Mouse (Mus musculus) gastrocnemius, postnatal 10 days (tissue): ENCODE results near the gene Olfr1416. TPM values are rescaled to one million over a fixed set of nuclear protein-coding genes. Genes with fewer than 3 reads are reported as not detected.

Experiments used
- DNase-seq: peaks from one replicate; pipeline ENCODE4 v3.0.0; 2021; ENCODE audit warnings: mixed read lengths
- microRNA-seq, 2 experiments: library from miRNA; unstranded; fragments of <30 nt; microRNA quantifications; one replicate each; pipeline ENCODE4 v1.2.0; 2021
- total RNA-seq, 2 experiments: library from RNA; stranded (reverse); gene quantifications; 2 replicates each; pipeline ENCODE4 v1.2.3; 2021

Gene Olfr1416
- total RNA-seq, 2 experiments from 2014 or later = not detected

DNA sequence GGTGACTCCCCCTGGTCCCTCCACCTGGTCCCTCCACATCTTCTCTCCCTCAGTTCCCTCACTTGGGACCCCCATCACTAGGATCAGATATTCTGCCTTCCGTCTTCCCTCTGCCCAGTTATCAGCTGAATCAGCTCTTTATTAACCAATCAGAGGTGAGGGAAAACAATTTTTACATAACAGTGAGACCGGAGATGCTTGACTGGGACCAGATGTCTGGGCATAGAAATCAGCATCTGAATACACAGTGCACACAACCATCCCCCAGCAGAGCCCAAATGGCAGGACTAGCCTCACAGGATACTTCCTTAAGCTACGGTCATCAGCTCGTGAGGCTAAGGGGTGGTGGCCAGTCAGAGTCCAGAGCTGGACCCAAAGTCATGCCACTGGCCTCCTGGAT, 52.8 kb downstream of the Olfr1416 start:
- DNase-seq = no peak

DNA sequence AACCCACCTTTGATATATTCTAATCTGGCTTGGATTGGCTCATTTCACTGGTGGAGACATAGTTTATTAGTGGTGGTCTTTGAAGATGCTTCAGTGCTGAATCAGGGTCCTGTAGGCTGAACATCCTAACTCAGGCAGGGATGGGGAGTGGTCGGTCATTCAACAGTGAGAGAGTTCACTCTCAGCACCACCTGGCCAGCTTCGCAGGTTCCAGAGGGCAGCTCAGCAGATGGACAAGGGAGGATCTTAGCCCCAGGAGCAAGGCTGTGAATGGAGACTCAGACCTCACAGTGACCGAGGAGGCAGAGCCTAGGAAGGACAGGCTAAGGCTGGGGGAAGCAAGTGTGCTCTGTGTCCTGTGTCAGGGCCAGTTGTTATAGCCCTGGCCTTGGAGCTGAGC, 53.5 kb downstream of the Olfr1416 start:
- no peak for DNase-seq

DNA sequence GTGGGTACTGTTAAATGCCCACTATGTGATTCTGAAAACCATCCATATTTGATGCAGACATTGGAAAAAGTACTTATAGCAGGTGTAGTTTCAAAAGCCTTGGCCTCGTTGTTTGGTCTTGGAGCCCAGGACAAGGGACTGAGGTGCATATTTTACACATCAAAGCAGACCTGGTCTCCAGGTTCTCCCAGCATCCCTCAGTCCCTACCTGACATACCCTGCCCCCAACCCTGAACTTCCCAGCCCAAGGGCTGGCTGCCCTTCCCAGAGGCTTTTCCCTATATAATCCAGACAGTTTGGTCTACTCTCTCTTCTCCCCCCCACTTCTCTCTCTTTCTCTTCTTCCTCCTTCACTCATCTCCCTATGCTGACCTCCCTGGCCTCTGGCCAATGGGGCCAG, 53.9 kb downstream of the Olfr1416 start:
- DNase-seq = no peak

Small RNA genes lying within 50 kb of the gene (microRNA-seq; reads per million reads assigned to microRNA genes)
- 3.8 to 6.3 reads per million in 2 experiments for gene Mir6900

Other genes starting within 250 kb of the Olfr1416 start
- 100 to 1,000 TPM; 379 to 385 TPM for gene Ndufa10, start 11.3 kb downstream of the Olfr1416 start, total RNA-seq
- gene Olfr1415, start 11.0 kb upstream of the Olfr1416 start, total RNA-seq = not detected
- not detected for gene Olfr1414, start 33.5 kb upstream of the Olfr1416 start, total RNA-seq
- not detected for gene Olfr1413, start 86.2 kb upstream of the Olfr1416 start, total RNA-seq
- gene Olfr1412, start 100.7 kb upstream of the Olfr1416 start, total RNA-seq = not detected
- gene Olfr1411, start 109.3 kb upstream of the Olfr1416 start, total RNA-seq = not detected
- gene Olfr1410, start 120.7 kb upstream of the Olfr1416 start, total RNA-seq = not detected
- not detected for gene Olfr12, start 132.7 kb upstream of the Olfr1416 start, total RNA-seq
- gene Cops9, start 156.9 kb upstream of the Olfr1416 start, total RNA-seq = 100 to 1,000 TPM; 257 to 268 TPM
- under 1 TPM; 0.41 to 0.49 TPM for gene Otos, start 163.7 kb upstream of the Olfr1416 start, total RNA-seq